Mouse (Mus musculus): ENCODE results near the gene Zranb3. TPM values are rescaled to one million over a fixed set of nuclear protein-coding genes. Genes with fewer than 3 reads are reported as not detected.
"Not testable (repeated sequence)": the region's sequence is repeated elsewhere in the genome, so short reads cannot be mapped to it uniquely, and the experiment has no call there.

Gene Zranb3
- 2.9 and 3.1 TPM in 2 replicates for polyA plus RNA-seq (2015; fragmentation: Nextera tagmentation; extraction: Ambion mirVana)

GRCm38 (mm10) chr1:128102641-128103461 lies at the start of gene Zranb3, which contains the start of gene R3hdm1:
Zranb3 (minus strand) TSS chr1:128103047.
R3hdm1 (plus strand) TSS chr1:128103301.
- no peaks in the 10 kb centered on the region for H3K27me3 ChIP-seq (replicated peaks)
- peak within 1 kb of the TSS; percentile 82 for H3K9ac ChIP-seq
- peak within 1 kb of the TSS; percentile 94 for H3K27ac ChIP-seq
- under 1% methylated on average over 43 of the region's 43 CpGs for WGBS
- peak; percentile 98 for ATAC-seq (replicated peaks)
- H3K36me3 ChIP-seq (replicated peaks) = no peaks in the 10 kb centered on the region
- peak within 1 kb of the TSS; percentile 63 for H3K4me3 ChIP-seq
- H3K4me2 ChIP-seq = peak within 1 kb of the TSS; percentile 75
- H3K9me3 ChIP-seq = no peaks in the 10 kb centered on the region
- peaks cover 24% of the 10 kb centered on the region for H3K4me1 ChIP-seq

GRCm38 (mm10) chr1:128141737-128142136 lies 38.9 kb upstream of the Zranb3 start:
- Histone ChIP-seq H3K36me3 (replicated peaks) (no peaks in the 10 kb centered on the region), H3K4me2 (no peak overlapping the region), H3K9me3 (no peaks in the 10 kb centered on the region), H3K4me3 (no peak overlapping the region), H3K27me3 (replicated peaks) (no peaks in the 10 kb centered on the region), H3K4me1 (0 out of 2 replicates have a peak, but pooled peaks cover 2% of the 10 kb centered on the region), H3K9ac (no peak overlapping the region), H3K27ac (no peak overlapping the region)
- ATAC-seq (replicated peaks) = no peak

- Histone ChIP-seq H3K4me1 (0 out of 2 replicates have a peak, but pooled peaks cover 2% of the 10 kb centered on the region), H3K27ac (no peak overlapping the region), H3K36me3 (replicated peaks) (no peaks in the 10 kb centered on the region), H3K27me3 (replicated peaks) (no peaks in the 10 kb centered on the region), H3K9ac (no peak overlapping the region), H3K4me3 (no peak overlapping the region), H3K9me3 (no peaks in the 10 kb centered on the region), H3K4me2 (no peak overlapping the region)
- 0 out of 2 replicates have a peak, but pooled peaks have one; percentile 62 for ATAC-seq (replicated peaks)
These were observed 38.2 kb upstream of the Zranb3 start for GRCm38 (mm10) chr1:128141039-128141438.

- not testable (repeated sequence) for H3K4me1 ChIP-seq; H3K4me2 ChIP-seq; H3K27ac ChIP-seq; H3K36me3 ChIP-seq (replicated peaks); H3K27me3 ChIP-seq (replicated peaks); H3K9me3 ChIP-seq; H3K9ac ChIP-seq; ATAC-seq (replicated peaks); H3K4me3 ChIP-seq
These were observed 33.4 kb upstream of the Zranb3 start for GRCm38 (mm10) chr1:128136222-128136621.

- Histone ChIP-seq H3K4me1 (no peaks in the 10 kb centered on the region), H3K9ac (no peak overlapping the region), H3K27ac (no peak overlapping the region), H3K36me3 (replicated peaks) (no peaks in the 10 kb centered on the region), H3K27me3 (replicated peaks) (no peaks in the 10 kb centered on the region), H3K4me3 (no peak overlapping the region), H3K9me3 (no peaks in the 10 kb centered on the region), H3K4me2 (no peak overlapping the region)
- 95% methylated on average over 4 of the region's 4 CpGs for WGBS
- ATAC-seq (replicated peaks) = no peak
These were observed 18.2 kb upstream of the Zranb3 start for GRCm38 (mm10) chr1:128120913-128121627.

GRCm38 (mm10) chr1:128103520-128104088 lies 757 bp upstream of the Zranb3 start:
- under 1% methylated on average over 43 of the region's 47 CpGs for WGBS
- Histone ChIP-seq H3K9ac (peak overlapping the region; percentile 82), H3K4me3 (peak overlapping the region; percentile 63), H3K27ac (peak overlapping the region; percentile 94), H3K4me1 (peaks cover 24% of the 10 kb centered on the region), H3K27me3 (replicated peaks) (no peaks in the 10 kb centered on the region), H3K36me3 (replicated peaks) (no peaks in the 10 kb centered on the region), H3K4me2 (peak overlapping the region; percentile 59), H3K9me3 (no peaks in the 10 kb centered on the region)
- ATAC-seq (replicated peaks) = peak; percentile 72

- Histone ChIP-seq H3K4me2 (peak overlapping the region; percentile 75), H3K9me3 (no peaks in the 10 kb centered on the region), H3K4me3 (peak overlapping the region; percentile 63), H3K4me1 (peaks cover 24% of the 10 kb centered on the region), H3K27me3 (replicated peaks) (no peaks in the 10 kb centered on the region), H3K27ac (peak overlapping the region; percentile 94), H3K36me3 (replicated peaks) (no peaks in the 10 kb centered on the region), H3K9ac (no peak overlapping the region)
- under 1% methylated on average over 15 of the region's 15 CpGs for WGBS
- ATAC-seq (replicated peaks) = peak; percentile 30
These were observed 601 bp downstream of the Zranb3 start for GRCm38 (mm10) chr1:128102251-128102640.

GRCm38 (mm10) chr1:128098309-128098708 lies 4.5 kb downstream of the Zranb3 start:
- no peaks in the 10 kb centered on the region for H3K36me3 ChIP-seq (replicated peaks)
- H3K4me3 ChIP-seq = no peak overlapping the region
- WGBS = 91% methylated on average over 1 of the region's 1 CpGs
- H3K27me3 ChIP-seq (replicated peaks) = no peaks in the 10 kb centered on the region
- peaks cover 5% of the 10 kb centered on the region; the same call in 1 of the 2 replicates for H3K4me1 ChIP-seq
- H3K9ac ChIP-seq = no peak overlapping the region
- H3K9me3 ChIP-seq = no peaks in the 10 kb centered on the region
- no peak overlapping the region for H3K4me2 ChIP-seq
- no peak for ATAC-seq (replicated peaks)
- H3K27ac ChIP-seq = no peak overlapping the region

GRCm38 (mm10) chr1:128094686-128095085 lies 8.2 kb downstream of the Zranb3 start:
- Histone ChIP-seq H3K9ac (no peak overlapping the region), H3K9me3 (no peaks in the 10 kb centered on the region), H3K27me3 (replicated peaks) (no peaks in the 10 kb centered on the region), H3K4me2 (no peak overlapping the region), H3K4me1 (no peaks in the 10 kb centered on the region), H3K36me3 (replicated peaks) (no peaks in the 10 kb centered on the region), H3K27ac (no peak overlapping the region), H3K4me3 (no peak overlapping the region)
- no peak for ATAC-seq (replicated peaks)
- 60% methylated on average over 2 of the region's 2 CpGs for WGBS

- peak; percentile 39; the same call in 1 of the 2 replicates for ATAC-seq (replicated peaks)
- 73% methylated on average over 7 of the region's 7 CpGs for WGBS
- H3K9ac ChIP-seq = no peak overlapping the region
- no peaks in the 10 kb centered on the region for H3K9me3 ChIP-seq
- H3K4me2 ChIP-seq = no peak overlapping the region
- H3K27me3 ChIP-seq (replicated peaks) = no peaks in the 10 kb centered on the region
- no peaks in the 10 kb centered on the region for H3K36me3 ChIP-seq (replicated peaks)
- H3K4me3 ChIP-seq = no peak overlapping the region
- no peaks in the 10 kb centered on the region for H3K4me1 ChIP-seq
- H3K27ac ChIP-seq = no peak overlapping the region
These were observed 20.0 kb downstream of the Zranb3 start for GRCm38 (mm10) chr1:128082800-128083199.

- no peaks in the 10 kb centered on the region for H3K9me3 ChIP-seq
- no peak for ATAC-seq (replicated peaks)
These were observed 21.0 kb downstream of the Zranb3 start for GRCm38 (mm10) chr1:128081873-128082272.

GRCm38 (mm10) chr1:128080936-128081696 lies 21.7 kb downstream of the Zranb3 start:
- Histone ChIP-seq H3K4me2 (no peak overlapping the region), H3K27me3 (replicated peaks) (no peaks in the 10 kb centered on the region), H3K4me3 (no peak overlapping the region), H3K9ac (no peak overlapping the region), H3K36me3 (replicated peaks) (no peaks in the 10 kb centered on the region), H3K27ac (no peak overlapping the region), H3K4me1 (no peaks in the 10 kb centered on the region), H3K9me3 (no peaks in the 10 kb centered on the region)
- 76% methylated on average over 5 of the region's 5 CpGs for WGBS
- no peak for ATAC-seq (replicated peaks)

More at GRCm38 (mm10) chr1:128081873-128082272, 21.0 kb downstream of the Zranb3 start:
- Histone ChIP-seq H3K9ac (no peak overlapping the region), H3K36me3 (replicated peaks) (no peaks in the 10 kb centered on the region), H3K27ac (no peak overlapping the region), H3K4me2 (no peak overlapping the region), H3K27me3 (replicated peaks) (no peaks in the 10 kb centered on the region), H3K4me3 (no peak overlapping the region), H3K4me1 (no peaks in the 10 kb centered on the region)
- 90% methylated on average over 7 of the region's 7 CpGs for WGBS
